Mouse (Mus musculus) bone marrow macrophage, adult 2 months (primary cell): ENCODE results near the gene Fto. TPM values are rescaled to one million over a fixed set of nuclear protein-coding genes. Genes with fewer than 3 reads are reported as not detected.

Source experiments
- H3K27ac ChIP-seq: 2 replicates; pipeline ENCODE4 v1.5.1; 2012; ENCODE audit warnings: low read depth, low read length; ENCODE audit not compliant: insufficient read depth
- H3K4me1 ChIP-seq: 2 replicates; pipeline ENCODE4 v1.6.1; 2012; ENCODE audit warnings: low read length; ENCODE audit not compliant: control insufficient read depth, insufficient read depth
- H3K4me3 ChIP-seq: 2 replicates; pipeline ENCODE4 v1.5.1; 2012; ENCODE audit warnings: mild to moderate bottlenecking, low read length, moderate library complexity; ENCODE audit not compliant: insufficient read depth
- CTCF ChIP-seq: IDR thresholded peaks from 2 replicates; pipeline ENCODE4 v1.5.1; 2012; ENCODE audit warnings: low read depth, mild to moderate bottlenecking, low read length, moderate library complexity
- POLR2A ChIP-seq: IDR thresholded peaks from 2 replicates; pipeline ENCODE4 v1.6.1; 2012; ENCODE audit warnings: mild to moderate bottlenecking, low read depth, low read length, borderline replicate concordance
- polyA plus RNA-seq: library from polyadenylated mRNA; stranded (reverse); fragments of >200 nt; gene quantifications from 2 replicates; pipeline ENCODE4 v1.2.4, GENCODE M21; 2012; ENCODE audit not compliant: missing spikeins, insufficient read depth, insufficient read length

The Fto gene
- polyA plus RNA-seq, 1 experiment = 26.4 TPM

DNA sequence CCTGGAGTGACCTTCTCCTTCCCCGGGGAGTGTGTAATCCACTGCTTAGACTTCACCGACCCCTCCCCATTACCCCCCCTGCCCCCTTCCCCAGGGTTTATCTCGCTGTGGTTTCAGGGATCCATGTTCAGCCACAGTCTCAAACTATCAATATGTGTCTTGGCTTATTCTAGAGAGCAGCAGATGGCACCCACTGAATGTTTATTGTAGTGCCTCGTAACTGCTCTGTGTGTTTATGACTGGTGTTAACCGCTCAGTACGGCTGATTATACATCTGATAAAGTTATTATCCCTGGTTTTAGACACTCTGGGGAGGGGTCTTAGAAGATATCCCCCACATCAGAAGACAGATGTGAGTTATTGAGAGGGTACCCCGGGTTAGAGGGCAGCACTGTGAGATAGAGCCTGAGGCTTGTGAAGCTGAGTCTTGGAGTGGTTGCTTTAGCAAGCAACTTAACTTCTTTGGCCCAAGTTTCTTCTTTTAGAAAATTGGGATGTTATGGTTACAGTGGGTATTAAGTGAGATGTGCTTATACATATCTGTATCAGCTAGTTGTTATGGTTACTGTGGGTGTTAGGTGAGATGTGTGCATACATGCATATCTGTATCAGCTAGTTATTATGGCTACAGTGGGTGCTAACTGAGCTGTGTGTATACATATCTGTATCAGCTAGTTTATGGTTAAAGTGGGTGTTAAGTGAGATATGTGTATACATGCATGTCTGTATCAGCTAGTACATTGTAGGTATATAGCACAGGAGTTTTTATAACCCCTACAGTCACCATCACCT is 5.8 kb downstream of the Fto start:
- peaks cover 21% of the 10 kb centered on the region for H3K4me1 ChIP-seq
- no peak overlapping the region for H3K27ac ChIP-seq
- H3K4me3 ChIP-seq = no peak overlapping the region
- TF ChIP-seq POLR2A (no peak), CTCF (no peak)

DNA sequence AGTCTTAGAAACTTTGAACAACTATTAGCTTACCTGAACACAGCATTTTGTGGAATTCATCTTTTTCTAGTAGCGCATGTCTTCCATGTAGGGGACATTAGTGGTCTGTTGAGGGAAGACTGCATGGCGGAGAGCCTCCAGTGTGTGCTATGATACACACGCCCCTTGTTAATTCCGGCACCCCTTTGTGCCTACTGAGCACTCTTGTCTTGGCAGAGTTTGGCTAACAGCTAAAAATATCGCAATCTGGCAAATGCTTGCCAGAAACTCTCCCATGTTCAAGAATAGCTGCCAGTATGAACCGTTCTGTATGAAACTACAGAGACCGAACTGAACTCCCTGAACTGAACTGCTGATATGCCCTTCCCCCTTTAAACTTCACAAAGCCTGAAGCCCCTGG is 10.2 kb downstream of the Fto start:
- no peak for TF ChIP-seq POLR2A
- TF ChIP-seq CTCF = no peak
- Histone ChIP-seq H3K27ac (no peak overlapping the region), H3K4me3 (no peak overlapping the region), H3K4me1 (peaks cover 14% of the 10 kb centered on the region)

DNA sequence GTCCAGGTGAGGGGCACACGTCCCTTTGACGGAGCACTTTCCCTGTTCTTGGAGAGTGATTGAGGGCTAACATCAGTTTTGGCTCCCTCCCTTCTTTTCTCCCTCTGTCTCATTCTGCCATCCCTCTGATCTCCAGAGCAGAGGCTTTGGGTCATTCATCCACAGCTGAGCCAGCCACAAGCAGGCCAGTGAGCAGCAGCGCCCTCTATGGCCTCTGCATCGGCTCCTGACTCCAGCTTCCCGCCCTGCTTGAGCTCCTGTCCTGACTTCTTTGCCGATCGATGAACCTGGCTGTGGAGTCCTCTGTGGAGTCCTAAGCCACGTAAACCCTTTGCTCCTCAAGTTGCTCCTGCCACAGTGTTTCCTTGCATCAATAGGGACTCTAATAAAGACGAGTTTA is 10.9 kb downstream of the Fto start:
- Histone ChIP-seq H3K27ac (no peak overlapping the region), H3K4me1 (peaks cover 15% of the 10 kb centered on the region), H3K4me3 (no peak overlapping the region)
- no peak for TF ChIP-seq CTCF
- TF ChIP-seq POLR2A = no peak

DNA sequence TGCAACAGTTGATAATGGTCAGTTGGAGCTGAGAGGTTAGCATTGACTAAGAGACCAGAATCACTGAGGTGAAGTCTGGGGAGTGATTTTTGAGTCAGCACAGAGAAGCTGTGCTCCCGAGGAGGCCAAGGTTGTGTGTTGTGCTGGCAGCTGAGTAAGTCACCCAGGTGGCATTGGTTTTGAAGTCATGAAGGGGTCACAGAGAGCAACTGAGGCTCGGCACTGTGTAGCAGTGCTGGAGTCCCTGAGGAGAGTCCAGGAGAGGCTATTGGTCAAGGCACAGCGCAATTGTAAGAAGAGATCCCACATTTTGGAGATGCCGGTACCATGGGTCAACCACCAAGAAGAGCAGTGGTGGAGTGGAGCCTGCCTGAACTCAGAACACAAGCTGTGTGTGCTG is 11.6 kb downstream of the Fto start:
- TF ChIP-seq CTCF = no peak
- H3K4me1 ChIP-seq = peaks cover 20% of the 10 kb centered on the region

DNA sequence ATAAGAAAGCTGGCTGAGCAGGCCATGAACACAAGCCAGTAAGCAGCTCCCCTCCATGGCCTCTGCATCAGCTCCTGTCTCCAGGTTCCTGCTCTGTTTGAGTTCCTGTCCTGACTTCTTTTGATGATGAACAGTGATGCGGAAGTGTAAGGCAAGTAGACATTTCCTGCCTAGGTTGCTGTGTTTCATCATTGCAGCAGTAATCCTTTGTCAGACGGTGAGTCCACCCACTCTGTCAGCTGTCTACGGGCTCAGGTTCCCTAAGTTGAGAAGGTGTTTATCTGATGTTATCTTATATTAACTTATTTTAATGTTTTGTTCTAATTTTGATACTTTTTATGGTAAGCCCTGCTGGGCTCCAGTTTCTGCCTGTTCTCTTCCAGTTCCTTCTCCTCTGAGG is 12.7 kb downstream of the Fto start:
- Histone ChIP-seq H3K4me1 (peaks cover 23% of the 10 kb centered on the region), H3K27ac (no peak overlapping the region), H3K4me3 (no peak overlapping the region)
- no peak for TF ChIP-seq POLR2A
- TF ChIP-seq CTCF = no peak

More for the DNA sequence above, 11.6 kb downstream of the Fto start:
- no peak overlapping the region for H3K4me3 ChIP-seq
- H3K27ac ChIP-seq = no peak overlapping the region

DNA sequence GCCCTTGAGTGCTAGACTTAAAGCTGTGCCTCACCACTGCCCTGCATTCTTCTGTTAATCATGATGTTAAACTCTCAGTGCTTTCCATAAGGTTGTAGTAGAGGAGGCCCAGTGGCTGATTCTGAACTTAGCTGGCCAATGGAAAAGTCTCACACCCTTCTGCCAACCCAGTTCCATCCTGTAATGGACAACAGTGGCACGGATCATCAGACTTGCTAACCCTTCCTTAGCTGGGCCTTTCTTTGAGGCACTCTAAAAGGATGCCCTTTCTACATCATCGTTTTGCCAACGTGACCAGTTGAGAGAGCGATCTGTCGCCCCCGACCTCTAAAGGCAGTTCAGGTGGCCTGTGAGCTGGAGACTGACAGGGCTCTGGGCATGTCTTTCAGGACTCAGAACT is 13.6 kb downstream of the Fto start:
- TF ChIP-seq CTCF (no peak), POLR2A (no peak)
- Histone ChIP-seq H3K4me1 (peaks cover 23% of the 10 kb centered on the region), H3K4me3 (no peak overlapping the region), H3K27ac (no peak overlapping the region)

DNA sequence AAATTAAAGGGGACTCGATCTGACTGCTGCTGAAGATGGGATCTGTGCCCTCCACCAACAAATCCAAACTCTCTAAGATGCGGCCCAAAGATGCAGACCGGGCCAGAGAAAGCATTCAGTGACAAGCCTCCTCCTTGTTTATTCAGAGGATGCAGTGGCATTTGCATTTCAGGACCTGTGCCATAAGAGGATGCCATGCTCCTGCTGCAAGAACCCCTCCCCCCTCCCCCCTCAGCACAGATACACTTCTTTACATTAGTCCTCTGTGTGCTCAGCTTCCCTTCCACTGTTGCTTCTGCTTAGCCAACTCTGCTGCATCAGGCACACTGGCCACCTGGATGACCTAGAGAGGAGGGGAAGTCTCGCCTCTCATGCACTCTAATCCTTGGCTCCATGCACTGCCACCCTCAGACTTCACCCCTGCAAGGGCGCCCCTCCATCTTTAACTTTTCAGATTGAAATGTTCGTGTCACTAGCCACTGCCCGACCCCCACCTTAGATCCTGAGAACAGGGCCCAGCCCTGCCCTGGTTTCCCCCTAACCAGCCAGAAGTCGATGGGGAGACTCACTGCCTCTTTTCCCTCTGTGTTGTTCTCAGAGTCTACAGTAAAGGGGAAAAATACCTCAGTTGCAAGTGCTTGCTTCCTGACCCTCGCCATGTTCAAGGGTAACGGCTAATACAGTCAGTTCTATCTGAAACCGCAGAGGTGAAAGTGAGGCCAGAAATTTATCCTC is 14.3 kb downstream of the Fto start:
- Histone ChIP-seq H3K4me1 (peaks cover 19% of the 10 kb centered on the region), H3K4me3 (no peak overlapping the region), H3K27ac (no peak overlapping the region)
- TF ChIP-seq CTCF (no peak), POLR2A (no peak)

DNA sequence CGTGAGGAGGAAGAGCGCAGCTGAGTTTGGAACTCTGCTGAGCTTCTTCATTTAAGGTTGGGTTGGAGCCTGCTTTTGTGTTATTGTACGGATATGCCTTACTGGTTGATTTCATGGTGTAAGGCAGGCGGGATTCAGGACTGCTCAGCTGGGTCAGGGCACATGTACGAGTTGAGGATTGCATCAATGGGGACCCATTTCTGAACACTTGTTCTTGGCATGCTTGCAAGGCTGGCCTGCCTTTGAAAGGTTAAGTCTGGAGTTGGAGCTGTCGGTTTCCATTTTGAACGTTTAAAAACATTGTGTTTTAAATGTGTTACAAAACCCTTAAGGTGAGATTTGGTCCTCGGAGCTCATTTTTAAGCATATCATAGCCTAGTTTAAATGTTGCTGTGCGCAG is 15.7 kb downstream of the Fto start:
- no peak overlapping the region for H3K27ac ChIP-seq
- no peak overlapping the region for H3K4me3 ChIP-seq
- TF ChIP-seq CTCF (no peak), POLR2A (no peak)
- H3K4me1 ChIP-seq = peaks cover 9% of the 10 kb centered on the region

DNA sequence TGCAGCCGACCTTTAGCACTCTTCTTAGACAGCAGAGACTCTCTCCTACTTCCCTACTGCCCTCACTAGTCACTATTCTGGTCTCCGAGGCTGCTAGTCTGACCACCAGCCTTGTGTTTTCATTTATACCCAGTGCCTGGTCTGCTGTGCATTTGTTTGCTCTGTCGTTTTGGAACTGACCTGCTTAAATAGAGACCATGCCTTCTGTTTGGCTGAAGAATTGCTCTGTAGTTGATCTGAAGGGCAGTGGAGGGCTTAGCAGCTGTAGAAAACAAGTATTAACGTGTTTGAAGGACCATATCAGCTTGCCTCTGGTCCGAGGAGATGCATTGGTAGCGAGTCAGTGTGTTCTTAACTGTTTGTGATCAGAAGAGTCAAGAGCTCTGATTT is 16.1 kb downstream of the Fto start:
- TF ChIP-seq POLR2A (no peak), CTCF (no peak)
- no peak overlapping the region for H3K4me3 ChIP-seq
- H3K27ac ChIP-seq = no peak overlapping the region
- H3K4me1 ChIP-seq = peaks cover 9% of the 10 kb centered on the region
